Mouse (Mus musculus): ENCODE measurements around the gene Zfp53.

- TF ChIP-seq CTCF (IDR thresholded peaks at IDR 0.05; ENCODE audit: extremely low read depth, insufficient read depth, insufficient read length, insufficient replicate concordance) = peak; percentile 58; the same call in 1 of the 2 replicates
- no peak for TF ChIP-seq POLR2A (IDR thresholded peaks at IDR 0.05; ENCODE audit: low read depth, low read length)
These were observed 26.8 kb downstream of the Zfp53 start for GRCm38 (mm10) chr17:21515403-21516105.
